Mouse (Mus musculus) thymus, postnatal 0 days (tissue): ENCODE data around the gene Bud23. TPM values are rescaled to one million over a fixed set of nuclear protein-coding genes. Genes with fewer than 3 reads are reported as not detected.

Source experiments
- DNase-seq: peaks from one replicate; pipeline ENCODE4 v3.0.0-alpha.2; 2015; ENCODE audit warnings: low spot score
- polyA plus RNA-seq: library from polyadenylated mRNA; unstranded; fragments of >200 nt; fragmentation: Nextera tagmentation; extraction: Ambion mirVana; gene quantifications from 2 replicates; pipeline ENCODE4 v1.2.1, GENCODE M21; 2015

Gene Bud23
- polyA plus RNA-seq, 1 experiment from 2014 or later: 103 TPM

DNA sequence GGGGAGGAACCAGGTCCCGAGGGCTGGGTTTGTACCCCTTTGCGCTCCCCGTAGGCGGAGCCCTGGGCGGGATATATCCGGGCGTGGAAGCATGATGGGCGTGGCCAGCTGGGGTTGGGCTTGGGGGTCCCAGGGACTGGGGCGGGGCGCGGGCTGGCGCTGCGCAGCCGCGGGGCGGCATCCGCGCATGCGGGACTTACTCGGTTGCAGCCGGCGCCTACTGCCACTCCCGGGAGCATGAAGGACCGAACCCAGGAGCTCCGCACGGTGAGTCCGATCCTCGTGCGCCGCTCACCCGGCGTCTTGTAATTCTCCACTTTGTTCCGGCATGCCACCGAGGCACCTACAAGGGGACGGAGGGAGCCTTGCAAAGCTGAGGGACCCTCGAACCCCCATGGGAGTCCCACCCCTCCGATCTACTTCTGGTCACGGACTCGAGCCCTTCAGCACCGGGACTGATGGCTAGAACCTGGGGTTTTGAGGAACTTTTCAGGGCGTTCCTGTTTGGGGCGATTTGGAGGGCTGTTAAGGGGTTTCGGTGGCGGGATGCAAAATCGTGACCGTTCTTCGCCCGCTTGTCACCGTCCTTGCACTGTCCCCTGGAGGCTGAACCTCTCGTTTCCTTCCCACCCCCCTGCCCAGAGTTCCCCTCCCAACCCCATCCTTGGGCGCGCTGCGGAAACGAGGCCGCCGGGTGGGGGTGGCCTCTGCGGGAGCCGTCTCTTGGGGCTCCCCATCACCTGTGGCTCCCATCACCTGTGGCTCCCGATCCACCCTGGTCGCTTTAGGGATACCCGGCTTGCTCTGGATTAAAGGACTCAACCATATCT, 41.2 kb downstream of the Bud23 start, which contains the start of gene Stx1a:
Stx1a (plus strand) TSS at position 139 of the 830 bp plus-strand sequence.
- peak; percentile 92 for DNase-seq

DNA sequence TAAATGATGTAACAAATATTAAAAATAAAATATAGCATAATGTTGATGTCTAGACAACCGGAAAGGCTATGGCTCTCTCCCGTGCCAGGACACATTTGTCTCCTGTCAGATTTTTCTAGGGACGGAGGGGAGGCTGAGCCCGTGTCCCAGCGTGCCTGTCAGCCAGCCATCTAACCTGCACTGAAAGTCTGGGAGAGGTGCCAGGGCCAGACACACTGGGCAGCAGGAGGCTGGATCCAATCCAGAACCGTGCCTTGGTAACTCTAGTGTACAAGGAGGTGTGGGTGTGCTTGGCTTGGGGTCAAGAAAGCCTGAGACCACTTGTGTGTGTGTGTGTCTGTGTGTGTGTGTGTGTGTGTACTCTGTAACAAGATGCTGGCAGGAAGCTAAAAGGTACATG, 42.9 kb downstream of the Bud23 start:
- DNase-seq: no peak

DNA sequence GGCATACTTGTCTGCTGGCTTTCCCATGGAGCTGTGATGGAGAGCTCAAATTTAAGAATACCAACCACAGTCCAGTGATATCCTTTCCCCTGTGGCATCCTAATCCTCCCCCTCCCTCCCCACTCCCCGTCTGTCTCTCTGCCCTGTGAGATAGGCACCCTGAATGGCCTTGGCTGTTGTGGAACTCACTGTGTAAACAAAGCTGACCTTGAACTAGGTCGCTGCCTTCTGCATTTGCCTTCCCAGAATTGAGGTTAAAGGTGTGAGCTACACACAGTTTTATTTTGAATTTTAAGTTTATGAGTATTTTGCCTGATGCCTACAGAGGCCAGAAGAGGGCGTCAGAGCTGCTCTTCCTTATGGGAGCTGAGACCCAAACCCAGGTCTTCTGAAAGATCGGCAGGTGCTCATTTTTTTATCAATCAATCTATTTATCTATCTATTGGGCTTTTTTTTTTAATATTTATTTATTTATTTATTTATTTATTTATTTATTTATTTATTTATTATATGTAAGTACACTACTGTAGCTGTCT, 48.5 kb downstream of the Bud23 start:
- DNase-seq: no peak

DNA sequence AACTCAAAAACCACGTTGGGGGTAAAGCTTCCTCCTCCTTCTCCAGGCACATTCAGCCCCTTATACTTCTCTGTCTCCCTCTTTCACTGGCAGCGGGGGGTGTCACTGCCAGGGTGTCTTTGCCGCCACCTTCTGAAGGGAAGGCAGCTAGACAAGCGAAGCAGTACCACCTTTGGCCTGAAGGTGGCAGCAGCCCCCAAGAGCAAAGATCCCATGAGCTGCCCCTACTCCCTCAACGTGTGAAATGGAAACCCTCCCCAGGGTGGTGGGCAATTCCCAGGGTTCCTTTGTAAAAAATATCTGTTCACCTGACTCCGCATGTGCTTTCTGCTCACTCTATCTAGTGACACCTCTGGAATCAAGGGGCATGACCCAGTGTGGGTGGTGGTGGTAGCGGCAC, 49.3 kb downstream of the Bud23 start:
- DNase-seq: peak; percentile 87

DNA sequence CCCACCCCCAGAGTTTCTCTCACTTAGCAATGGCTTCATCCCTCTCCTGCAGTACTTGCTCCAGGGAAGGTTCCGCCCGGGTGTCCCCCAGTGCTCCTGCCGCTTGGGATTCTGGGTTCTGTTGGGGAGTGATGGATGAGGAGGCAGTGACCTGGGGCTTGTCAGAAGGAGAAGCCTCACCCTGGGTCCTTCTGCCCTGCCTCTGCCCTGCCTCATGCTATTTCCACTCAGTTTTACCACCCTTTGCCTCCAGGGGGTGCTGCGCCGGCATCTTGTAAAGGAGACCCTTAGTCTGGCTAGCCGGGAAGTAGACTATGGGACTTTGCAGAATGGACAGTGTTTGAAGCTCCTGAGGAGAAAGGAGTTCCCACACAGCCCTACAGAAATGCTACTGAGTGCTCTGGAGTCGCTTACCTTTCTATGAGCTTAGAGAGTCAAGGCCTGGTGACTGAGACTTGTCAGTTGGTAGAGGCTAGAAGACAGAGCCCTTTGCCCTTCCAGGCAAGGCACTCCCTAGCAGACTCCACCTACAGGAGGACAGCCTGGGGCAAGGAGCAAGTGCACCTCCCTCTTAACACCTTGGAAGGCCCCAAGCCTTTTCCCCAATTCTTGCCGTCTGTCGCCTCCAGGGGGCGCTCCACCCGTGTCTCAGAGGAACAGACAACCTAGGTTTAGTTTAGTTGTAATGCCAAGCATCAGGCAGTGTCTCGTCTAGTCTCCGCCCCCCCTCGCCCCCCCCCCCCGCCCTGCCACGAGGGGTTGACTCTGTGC, 51.9 kb downstream of the Bud23 start:
- DNase-seq: peak; percentile 78

DNA sequence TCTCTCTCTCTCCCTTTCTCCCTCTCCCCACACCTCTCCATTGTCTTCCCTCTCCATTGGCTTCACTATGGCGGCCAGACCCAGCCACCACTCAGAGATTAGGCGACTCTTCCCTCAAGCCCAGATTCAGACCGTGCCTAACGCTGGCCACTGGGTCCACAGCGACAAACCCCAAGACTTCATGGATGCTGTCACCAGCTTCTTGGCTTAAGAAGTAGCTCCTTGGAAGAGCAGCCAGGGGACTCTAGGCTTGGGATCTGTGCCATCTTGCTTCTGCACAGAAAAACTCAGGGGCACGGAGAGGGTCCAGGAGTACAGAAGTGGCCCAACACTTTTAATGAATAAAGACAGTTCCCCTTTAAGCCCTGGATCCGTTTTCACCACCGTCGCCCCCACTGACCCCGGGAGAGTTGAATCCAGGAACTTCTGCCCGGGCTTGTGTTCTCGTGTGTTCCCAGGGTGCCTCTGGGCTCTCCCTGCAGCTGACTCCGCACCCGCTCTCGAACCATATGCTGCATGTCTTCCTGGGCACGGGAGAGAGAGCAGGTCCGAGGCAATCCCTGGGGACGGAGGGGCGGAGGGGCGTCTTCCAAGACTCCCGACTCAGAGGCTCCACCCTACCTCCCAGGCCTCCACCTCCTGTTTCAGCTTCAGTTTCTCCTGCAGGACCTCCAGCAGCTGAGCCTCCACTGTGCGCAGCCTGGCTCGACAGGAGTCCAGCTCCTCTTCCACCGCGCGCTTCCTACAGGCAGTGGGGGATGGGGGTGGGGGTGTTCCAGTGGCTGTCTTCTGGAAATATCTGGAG, 52.7 kb downstream of the Bud23 start:
- DNase-seq: no peak

DNA sequence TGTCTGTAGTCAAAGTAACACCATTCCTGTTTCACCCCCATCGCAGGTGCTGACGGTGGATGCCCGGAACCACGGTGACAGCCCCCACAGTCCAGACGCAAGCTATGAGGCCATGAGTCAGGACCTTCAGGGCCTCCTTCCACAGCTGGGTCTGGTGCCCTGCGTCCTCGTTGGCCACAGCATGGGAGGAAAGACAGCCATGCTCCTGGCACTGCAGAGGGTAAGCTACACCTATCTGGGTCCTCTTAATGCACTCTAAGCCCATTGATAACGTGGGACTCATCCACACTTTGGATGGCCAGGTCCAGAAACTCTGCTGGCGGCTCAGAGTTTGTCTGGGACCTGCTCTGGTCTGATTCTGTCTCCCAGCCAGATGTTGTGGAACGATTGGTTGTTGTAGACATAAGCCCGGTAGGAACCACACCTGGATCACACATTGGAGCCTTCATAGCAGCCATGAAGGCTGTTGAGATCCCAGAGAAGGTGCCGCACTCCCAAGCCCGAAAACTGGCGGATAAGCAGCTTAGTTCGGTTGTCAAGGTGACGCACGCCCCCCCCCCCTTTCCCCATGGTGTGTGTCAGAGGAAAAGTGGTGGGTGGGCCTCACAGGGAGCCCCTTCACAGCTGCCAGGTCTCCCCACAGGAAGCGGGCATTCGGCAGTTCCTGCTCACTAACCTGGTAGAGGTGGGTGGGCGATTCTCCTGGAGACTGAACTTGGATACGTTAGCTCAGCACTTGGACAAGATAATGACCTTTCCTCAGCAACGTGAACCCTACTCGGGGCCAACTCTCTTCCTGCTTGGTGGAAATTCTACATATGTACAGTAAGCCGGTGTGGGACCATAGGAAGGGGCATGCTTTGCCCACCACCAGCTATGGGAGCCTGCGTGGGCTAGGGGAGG, 53.7 kb downstream of the Bud23 start:
- DNase-seq: no peak

DNA sequence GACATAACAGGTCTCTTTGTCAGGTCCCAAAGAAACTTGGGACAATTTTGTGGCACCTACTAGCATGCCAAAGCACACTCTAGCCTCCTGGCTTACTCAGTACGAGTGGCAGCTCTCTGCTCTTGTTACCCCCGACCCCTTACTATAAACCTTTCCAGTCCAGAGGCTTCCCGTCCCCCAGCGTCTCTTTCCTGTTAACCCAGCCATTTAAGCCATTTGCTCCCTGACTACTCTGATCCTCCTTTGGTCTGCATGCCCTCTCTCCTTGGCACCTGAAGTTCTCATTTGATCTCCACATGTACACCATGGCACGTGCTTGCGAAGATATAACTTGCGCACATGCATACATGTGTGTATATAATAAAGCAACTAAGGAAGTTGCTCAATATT, 54.4 kb downstream of the Bud23 start:
- DNase-seq: no peak

DNA sequence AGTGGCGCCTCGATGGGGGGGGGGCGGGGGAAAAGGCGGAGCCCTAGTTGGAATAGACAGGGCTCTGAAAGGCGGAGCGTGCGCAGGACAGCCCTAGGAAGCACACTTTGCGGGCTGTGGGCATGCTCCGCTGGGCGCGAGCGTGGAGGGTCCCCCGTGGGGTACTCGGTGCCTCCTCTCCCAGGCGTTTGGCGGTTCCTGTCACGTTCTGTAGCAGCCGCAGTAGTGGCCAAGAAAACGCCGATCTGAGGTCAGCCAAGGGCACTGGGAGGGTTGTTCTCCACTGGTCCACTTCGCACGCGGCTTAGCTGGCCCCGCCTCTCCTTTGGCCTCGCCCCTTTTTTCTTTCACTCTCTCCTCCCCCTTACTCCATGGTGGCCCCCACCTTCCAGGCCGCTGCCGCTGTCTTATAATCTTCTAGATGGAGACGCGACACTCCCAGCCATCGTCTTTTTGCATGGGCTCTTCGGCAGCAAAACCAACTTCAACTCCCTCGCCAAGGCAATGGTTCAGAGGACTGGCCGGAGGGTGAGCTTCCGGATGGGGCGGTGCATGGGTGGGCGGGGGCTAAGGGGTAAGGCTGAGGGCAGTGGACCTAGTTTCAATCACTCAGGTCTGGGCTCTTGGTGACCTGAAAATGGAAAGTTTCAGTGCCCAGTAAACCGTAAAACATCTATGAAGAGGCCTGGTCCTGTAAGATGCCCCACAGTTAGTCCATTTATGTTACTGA, 55.0 kb downstream of the Bud23 start:
- DNase-seq: peak; percentile 88

DNA sequence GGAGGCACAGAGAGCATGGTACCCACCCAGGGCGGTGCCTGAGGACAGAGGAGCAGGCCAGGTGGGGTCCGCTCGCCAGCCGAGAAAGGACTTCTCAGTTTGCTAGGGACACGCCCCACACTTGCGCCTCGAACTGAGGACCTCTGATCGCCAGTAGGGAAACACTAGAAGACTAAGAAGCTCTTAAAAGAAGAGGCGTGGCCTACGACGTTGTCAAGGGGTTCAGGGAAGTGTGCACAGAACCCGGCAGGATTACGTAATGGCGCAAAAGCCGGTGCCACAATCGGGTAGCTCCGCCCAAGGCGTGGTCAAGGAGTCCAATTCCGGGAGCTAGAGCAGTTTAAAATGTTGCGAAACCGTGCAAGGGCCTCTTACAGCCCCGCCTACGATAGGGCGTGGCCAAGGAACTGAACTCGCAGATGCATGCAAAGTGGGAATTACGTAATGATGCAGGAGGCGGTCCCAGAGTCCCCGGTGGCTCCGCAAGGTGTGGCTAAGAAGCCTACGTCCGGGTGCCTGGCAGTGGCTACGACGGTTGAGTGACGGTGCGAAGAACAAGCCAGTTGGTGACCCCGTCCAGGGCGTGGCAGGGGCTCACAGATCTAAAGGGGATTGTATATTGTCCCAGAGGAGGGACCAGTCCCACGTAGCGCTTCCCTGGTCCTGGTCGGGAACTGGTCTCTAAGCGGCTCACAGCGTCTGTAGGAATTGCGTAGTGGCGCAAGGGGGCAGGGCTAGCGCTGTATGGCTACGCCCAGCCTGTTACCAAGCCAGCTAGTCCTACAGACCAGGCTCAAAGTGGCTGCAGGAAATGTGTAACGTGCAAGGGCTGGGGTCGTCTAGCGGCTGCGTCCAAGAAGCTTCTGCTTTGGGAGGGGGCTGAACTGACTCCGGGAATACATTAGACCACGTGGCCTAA, 55.8 kb downstream of the Bud23 start, which contains the start of gene Abhd11:
Abhd11 (plus strand) TSS at position 482 of the 919 bp plus-strand sequence.
- peak; percentile 100 for DNase-seq

DNA sequence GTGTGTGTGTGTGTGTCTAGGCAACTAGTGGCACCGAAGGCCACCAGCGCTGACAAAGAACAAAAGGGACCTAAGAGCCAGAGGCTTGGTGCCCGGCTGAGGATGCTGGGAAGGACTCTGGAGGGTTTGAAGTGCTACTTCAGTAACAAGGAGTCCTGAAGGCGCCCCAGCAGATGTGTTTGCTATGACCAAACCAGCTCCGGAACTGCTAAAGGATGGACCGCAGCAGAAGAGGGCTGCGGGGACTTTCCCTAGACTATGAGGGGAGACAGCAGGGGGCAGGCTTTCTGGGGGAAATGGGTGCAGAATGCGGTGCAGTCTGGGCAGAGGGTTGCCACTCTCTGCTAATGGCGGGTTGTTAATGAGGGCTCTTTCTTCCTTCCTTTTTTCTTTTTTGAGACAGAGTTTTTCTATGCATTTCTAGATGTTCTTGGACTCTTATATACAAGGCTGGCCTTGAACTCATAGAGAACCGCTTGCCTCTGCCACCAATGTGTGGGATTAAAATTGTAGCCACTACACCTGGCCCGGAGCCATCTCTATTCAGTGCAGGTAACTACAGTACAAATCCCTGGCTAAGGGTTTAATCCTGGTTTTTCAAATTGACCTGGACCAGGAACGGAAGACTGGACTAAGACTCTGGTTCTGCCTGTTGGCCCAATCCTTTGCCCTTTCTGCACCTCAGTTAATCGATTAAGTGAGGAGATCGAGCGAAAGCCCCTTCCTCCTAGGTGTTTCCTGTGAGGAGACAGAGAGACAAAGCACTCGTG, 56.8 kb downstream of the Bud23 start:
- DNase-seq: peak; percentile 41

Other genes starting within 250 kb of the Bud23 start
- not detected in 2 replicates for gene Tmem270, start 158.2 kb downstream of the Bud23 start, polyA plus RNA-seq
- 4.1 and 5.0 TPM in 2 replicates for gene Cldn13, start 149.4 kb downstream of the Bud23 start, polyA plus RNA-seq
- gene Mettl27, start 132.6 kb downstream of the Bud23 start, polyA plus RNA-seq: 19.9 and 29.5 TPM in 2 replicates
- gene Cldn4, start 118.0 kb downstream of the Bud23 start, polyA plus RNA-seq: 32.6 and 35.4 TPM in 2 replicates
- 6.4 and 6.8 TPM in 2 replicates for gene Cldn3, start 78.7 kb downstream of the Bud23 start, polyA plus RNA-seq
- gene Abhd11, start 55.8 kb downstream of the Bud23 start, polyA plus RNA-seq: 51.0 and 52.2 TPM in 2 replicates
- gene Stx1a, start 41.5 kb downstream of the Bud23 start, polyA plus RNA-seq: 3.2 and 3.3 TPM in 2 replicates
- 28.7 and 28.8 TPM in 2 replicates for gene Dnajc30, start 757 bp downstream of the Bud23 start, polyA plus RNA-seq
- 1.6 and 1.7 TPM in 2 replicates for gene Vps37d, start 13.3 kb upstream of the Bud23 start, polyA plus RNA-seq
- 0.38 and 0.39 TPM in 2 replicates for gene Mlxipl, start 24.9 kb upstream of the Bud23 start, polyA plus RNA-seq
- gene Tbl2, start 84.7 kb upstream of the Bud23 start, polyA plus RNA-seq: 13.1 and 13.7 TPM in 2 replicates
- gene Bcl7b, start 103.3 kb upstream of the Bud23 start, polyA plus RNA-seq: 88.1 and 99.0 TPM in 2 replicates
- gene Baz1b, start 122.3 kb upstream of the Bud23 start, polyA plus RNA-seq: 34.5 and 37.0 TPM in 2 replicates
- 0.33 and 0.64 TPM in 2 replicates for gene Fzd9, start 186.3 kb upstream of the Bud23 start, polyA plus RNA-seq